Mouse (Mus musculus) fat pad, adult 2 months (tissue): Measurements from ENCODE around the gene Slc2a12.

Experiments used
- DNase-seq: peaks from one replicate; pipeline ENCODE4 v3.0.0-alpha.2; 2011; ENCODE audit warnings: low read depth, low spot score; ENCODE audit errors: extremely low read depth

Gene Slc2a12

DNA sequence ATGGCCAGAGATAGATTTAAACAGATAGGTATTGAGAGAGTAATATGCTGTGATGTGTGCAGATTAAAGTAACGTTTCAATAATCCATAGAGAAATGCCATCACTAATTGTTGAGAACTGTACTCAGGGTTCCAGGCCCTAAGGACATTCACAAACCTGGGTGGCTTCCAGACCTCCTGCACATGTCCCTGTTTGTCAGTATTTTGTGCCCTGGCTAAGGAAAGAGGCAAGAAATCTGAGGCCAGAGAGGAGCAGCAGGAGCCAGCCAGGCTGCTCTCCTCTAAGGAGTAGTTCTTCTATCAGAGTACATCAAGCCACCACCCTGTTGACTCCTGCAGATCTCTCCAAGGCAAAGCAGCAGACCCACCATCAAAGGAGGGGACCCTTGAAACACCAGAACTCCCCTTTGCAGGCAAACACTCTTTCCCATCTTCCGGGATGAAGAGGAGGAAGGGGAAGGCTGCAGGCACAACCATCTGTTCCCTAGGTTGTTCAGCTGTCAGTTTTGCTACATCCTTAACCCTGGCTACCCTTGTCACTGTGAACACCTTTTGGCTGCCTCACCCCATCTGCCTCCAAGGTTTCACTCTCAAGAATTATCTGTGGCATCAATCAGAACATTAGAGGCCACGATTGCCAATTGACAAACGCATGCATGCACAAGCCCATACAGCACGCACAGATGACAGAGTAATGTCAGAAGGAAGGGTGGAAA lies 15.6 kb downstream of the Slc2a12 start:
- no peak for DNase-seq

DNA sequence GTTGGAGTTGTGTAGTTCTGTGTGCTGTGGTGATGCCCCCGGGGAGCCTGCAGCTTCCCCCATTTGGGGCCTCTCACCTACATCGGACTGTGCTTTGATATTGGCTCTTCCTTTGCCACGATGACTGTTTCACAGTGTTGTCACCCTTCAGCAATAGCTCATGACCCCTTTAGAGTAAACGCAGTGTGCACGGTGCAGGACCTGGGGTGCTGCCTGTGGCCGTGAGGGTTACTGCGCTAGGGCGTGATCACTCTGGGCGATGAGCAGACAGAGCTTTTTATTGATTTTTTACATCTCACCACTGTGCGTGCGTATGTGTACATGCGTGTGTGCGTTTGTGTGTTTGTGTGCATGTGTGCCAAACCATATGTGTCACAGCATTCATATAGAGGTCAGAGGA lies 23.7 kb downstream of the Slc2a12 start:
- no peak for DNase-seq

DNA sequence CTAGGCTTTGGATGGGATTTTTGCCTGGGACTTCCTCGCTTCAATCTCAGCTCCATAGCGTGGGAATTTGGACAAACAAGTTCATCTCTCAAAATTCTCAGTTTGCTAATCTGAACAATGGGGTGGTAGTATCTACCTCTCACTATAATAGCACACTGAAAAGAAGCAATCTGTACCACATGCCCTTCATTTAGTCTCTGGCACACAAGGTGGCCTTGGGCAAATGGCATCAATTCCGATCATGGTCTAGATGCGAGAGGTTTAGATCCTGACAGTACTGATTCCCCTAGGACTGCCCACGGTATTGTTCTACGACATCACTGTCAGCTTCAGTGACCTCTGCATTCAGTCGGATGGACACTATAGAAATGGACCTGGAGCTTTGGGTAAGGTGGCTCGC lies 29.4 kb downstream of the Slc2a12 start:
- DNase-seq, result no peak

DNA sequence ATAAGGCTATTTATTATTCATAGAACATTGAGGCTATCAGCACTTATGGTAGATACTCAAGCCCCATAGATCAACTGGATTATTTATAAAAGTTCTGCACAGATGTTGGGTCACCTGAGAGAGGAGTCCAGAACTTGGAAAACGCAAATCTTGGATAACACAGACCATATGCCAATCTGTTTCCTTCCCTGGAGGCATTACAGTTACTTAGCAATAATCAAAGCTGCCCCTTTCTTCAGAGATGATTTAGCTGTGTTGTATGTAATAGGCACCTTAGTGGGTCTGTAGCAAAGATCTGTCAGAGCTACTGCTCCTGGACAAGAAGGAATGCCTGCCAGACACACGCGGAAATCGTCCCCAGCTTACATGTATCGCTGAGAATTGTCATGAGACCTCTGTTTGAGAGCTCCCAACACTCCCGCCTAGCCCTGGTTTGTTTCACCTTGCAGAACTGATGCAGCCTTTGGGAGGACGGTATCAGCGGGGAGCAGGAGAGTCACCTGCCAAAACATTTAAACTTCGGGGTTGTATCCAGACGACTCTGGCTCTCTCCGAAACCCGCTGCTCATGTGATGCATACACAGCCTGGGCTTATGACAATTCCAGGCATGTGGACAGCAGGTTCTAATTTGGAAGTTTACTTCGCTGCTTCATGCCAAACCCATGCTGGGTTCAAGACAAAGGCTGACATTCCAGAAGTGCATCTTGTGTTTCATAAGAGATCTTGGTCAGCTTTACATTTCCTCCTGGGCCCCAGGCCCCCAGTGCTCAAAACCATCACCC lies 31.2 kb downstream of the Slc2a12 start:
- DNase-seq, result no peak

GRCm38 (mm10) chr10:22696236-22696635 lies 51.4 kb downstream of the Slc2a12 start:
- peak; percentile 68 for DNase-seq

DNA sequence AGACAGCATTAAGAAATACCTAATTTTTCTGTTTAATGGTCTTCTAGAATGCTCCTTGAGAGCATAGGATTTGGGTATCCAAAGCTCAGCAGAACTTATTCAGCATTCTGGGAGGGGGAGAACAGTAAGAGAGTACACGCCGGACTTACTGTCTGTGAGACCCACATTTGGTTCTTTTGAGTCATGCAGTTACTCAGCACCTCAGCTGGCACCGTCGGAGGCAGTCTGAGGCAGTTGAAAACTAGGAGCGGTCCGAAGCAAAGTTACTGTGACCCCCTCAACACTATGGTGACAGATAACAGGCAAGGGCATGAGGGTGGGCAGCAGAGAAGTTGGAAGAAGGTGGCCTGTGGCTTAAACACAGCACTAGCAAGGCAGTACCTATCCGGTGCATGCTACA lies 52.1 kb downstream of the Slc2a12 start:
- DNase-seq, result no peak

GRCm38 (mm10) chr10:22698158-22698953 lies 53.5 kb downstream of the Slc2a12 start:
- DNase-seq, result no peak

DNA sequence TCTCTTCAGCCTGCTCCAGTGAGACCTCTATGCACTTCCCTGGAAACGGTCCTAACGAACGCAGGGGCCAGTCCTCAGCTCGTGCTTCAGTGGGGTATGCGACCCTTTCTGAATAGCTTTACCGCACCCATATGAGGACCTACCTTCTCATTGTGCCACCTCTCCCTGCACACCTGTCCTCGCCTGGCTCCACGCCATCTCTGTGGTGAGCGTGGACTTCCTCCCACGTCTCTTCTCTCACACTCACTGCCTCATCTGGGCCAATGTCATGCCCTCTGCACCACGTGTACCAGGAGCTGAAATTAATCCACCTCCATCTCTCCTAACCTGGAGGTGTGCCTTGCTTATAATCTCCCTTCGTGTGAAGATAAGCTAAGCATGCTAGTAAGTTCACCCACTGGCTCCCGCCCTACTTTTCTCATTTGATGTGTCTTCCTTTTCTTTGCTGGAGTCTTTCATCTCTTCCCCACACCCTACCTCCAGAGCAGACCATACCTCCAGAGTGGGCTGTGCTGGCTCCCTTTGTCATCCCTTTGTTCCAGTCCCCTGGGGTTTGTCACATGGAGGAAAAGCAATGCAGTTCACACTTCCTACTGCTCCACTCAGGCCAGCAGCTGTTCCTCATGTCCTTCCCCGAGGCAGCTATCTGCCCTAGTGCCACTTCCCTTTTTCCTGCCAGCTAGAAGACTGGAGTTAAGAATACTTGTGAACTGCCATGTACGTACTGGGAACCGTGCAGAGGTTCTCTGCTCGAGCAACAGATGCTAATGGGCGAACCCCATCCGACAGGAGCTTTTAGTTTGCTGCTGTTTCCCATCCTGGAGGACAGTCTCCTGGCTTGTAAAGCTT lies 54.9 kb downstream of the Slc2a12 start:
- no peak for DNase-seq

DNA sequence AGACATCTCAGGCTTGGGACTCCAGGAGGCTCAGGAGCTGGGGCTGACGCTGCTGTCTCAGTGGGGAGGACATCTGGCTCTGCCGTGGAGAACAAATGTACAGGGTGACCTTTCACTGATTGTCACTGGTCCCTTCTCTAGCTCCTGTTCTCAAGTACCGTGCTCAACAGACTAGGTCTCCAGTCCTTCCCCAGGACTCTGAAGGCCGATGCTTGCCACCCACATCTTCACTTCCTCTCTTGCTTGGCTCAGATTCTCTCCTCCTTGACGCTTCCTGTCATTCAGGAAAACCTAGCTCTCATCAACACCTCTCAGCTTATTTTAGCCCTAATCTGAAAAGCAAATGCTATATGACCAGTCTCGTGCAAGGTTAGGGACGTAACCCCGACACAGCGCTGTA lies 56.0 kb downstream of the Slc2a12 start:
- no peak for DNase-seq

GRCm38 (mm10) chr10:22701485-22702315 lies 56.9 kb downstream of the Slc2a12 start:
- DNase-seq, result no peak

DNA sequence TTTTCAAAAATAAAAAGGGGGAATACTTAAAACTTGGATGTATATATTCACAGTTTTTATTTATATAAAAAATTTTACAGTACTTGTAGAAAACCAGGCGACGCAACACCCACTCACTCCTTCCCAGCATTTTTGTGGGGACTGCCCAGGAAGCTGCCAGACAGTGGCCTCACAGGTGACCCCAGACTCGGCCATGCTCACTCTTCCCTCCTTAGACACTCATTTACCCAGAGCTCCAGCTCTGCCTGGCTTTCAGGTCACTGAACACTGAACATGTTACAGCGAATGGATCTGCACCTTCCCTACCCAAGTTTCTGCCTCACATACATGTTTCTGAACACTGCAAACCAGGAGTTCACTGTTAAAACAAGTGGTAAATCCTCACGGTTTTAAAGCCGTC lies 59.0 kb downstream of the Slc2a12 start:
- DNase-seq, result no peak

DNA sequence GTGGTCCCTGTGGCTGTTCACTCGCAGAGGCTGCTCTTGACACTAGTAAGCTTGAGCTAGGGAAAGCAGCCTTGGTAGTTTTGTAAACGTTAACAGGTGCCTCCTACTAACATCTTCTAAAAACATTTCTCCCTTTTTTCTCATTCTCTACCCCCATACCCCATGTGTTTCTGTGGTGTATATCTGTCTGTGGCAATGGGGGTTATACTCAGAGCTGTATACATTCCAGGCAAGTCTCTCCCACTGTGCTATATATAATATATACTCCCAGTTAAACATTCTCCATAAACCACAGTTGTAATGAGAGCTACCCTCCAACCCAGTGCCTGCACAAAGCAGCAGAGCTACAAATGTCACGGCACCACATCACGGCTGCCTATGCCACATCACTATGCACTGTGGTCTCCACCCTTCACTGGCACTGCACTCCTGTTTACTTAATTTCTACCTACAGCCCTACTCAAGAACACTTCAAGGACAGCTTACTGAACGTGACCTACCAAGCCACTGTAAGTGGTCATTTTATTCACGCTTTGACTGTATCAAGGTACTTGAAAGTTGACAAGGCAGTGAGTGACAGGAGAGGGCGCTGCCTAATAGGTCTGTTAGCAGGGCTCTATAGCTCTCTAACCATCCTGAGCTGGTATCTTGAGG lies 63.5 kb downstream of the Slc2a12 start:
- no peak for DNase-seq

- DNase-seq, result no peak
Observed at GRCm38 (mm10) chr10:22710173-22710777, 65.5 kb downstream of the Slc2a12 start.

DNA sequence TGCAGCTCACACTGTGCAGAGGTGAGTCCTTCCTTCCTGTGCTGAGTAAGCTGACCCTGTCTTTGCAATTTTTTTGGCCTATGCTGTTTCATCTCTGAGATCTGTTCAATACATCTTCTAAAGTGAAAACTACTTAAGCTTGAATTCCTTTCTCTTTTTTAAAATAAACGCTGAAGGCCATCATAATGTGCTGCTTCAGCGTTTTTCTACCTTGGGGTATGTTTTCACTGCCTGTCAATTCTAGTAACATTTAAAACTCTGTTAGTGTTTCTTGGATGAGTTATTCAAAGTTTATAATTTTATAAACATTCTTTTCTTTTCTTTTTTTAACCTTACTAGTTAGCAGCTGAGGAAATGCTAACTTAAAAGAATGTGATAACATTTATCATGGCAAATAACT lies 68.1 kb downstream of the Slc2a12 start:
- no peak for DNase-seq

DNA sequence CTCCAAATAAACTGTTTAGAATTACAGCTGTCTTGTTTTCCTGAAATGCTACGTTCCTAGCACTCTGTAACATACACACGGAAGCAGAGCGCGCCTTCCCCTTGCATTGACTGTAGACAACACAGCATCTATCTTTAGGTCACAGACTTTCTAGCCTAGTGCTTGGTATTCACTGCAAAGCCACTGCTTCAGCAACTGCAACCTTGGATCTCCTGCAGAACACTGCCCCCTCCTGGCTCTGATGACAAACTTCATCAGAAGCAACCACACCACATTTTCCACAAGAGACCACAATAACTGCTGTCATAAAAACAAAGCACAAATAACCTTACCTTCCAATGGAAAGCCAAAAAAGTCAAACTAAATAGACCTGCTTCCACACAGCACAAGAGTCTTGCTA lies 69.7 kb downstream of the Slc2a12 start:
- no peak for DNase-seq

- DNase-seq, result no peak
Observed at GRCm38 (mm10) chr10:22718475-22718874, 73.7 kb downstream of the Slc2a12 start.

GRCm38 (mm10) chr10:22720781-22721529 lies 76.1 kb downstream of the Slc2a12 start:
- no peak for DNase-seq

GRCm38 (mm10) chr10:22725166-22725565 lies 80.4 kb downstream of the Slc2a12 start:
- no peak for DNase-seq
